Mouse (Mus musculus) myocyte (in vitro differentiated cells): Measurements from ENCODE around the gene Uap1l1. TPM values are rescaled to one million over a fixed set of nuclear protein-coding genes. Genes with fewer than 3 reads are reported as not detected.
"Not testable (repeated sequence)": the region's sequence is repeated elsewhere in the genome, so short reads cannot be mapped to it uniquely, and the experiment has no call there.

Experiments
- H3K27me3 ChIP-seq: one replicate; pipeline ENCODE4 v1.6.1; 2011; ENCODE audit not compliant: control insufficient read depth, insufficient read depth, insufficient read length
- H3K36me3 ChIP-seq: one replicate; pipeline ENCODE4 v1.6.1; 2011; ENCODE audit not compliant: control insufficient read depth, insufficient read depth
- H3K4me2 ChIP-seq: one replicate; pipeline ENCODE4 v1.6.1; 2011; ENCODE audit warnings: low read depth, control low read depth
- H3K4me3 ChIP-seq: one replicate; pipeline ENCODE4 v1.5.1; 2011; ENCODE audit warnings: mild to moderate bottlenecking, control low read depth, moderate library complexity
- H3K79me2 ChIP-seq: one replicate; pipeline ENCODE4 v1.6.1; 2011; ENCODE audit not compliant: control insufficient read depth, insufficient read depth
- H3ac ChIP-seq: one replicate; pipeline ENCODE4 v1.6.1; 2011; ENCODE audit not compliant: control insufficient read depth, insufficient read length
- CEBPB ChIP-seq: IDR thresholded peaks from 2 replicates; pipeline ENCODE4 v1.6.1; 2011; ENCODE audit warnings: mild to moderate bottlenecking, moderate library complexity; ENCODE audit not compliant: poor library complexity, insufficient read depth, severe bottlenecking
- E2F4 ChIP-seq: IDR thresholded peaks from one replicate; pipeline ENCODE4 v1.6.1; 2011; ENCODE audit warnings: mild to moderate bottlenecking, control low read depth, moderate library complexity; ENCODE audit not compliant: insufficient read depth
- MAX ChIP-seq: IDR thresholded peaks from one replicate; pipeline ENCODE4 v1.6.1; 2011; ENCODE audit warnings: low read depth, mild to moderate bottlenecking, control low read depth
- MYOD1 ChIP-seq, 3 experiments: IDR thresholded peaks; one replicate each; pipeline ENCODE4 v1.6.1; 2011; ENCODE audit warnings: control low read depth in 2 of 3, low read depth in 2 of 3, mild to moderate bottlenecking in 2 of 3, moderate library complexity in 1 of 3; ENCODE audit not compliant: insufficient read length in 2 of 3, control insufficient read depth in 1 of 3
- MYOG ChIP-seq, 3 experiments: IDR thresholded peaks; one replicate each; pipeline ENCODE4 v1.6.1; 2011; ENCODE audit warnings: control low read depth in 2 of 3, low read depth in 2 of 3, mild to moderate bottlenecking in 2 of 3; ENCODE audit not compliant: insufficient read length in 2 of 3, control insufficient read depth in 1 of 3, insufficient read depth in 1 of 3
- POLR2A ChIP-seq: IDR thresholded peaks from one replicate; pipeline ENCODE4 v1.6.1; 2011; ENCODE audit warnings: low read depth, mild to moderate bottlenecking, control low read depth, moderate library complexity; ENCODE audit not compliant: insufficient read length
- POLR2AphosphoS2 ChIP-seq: IDR thresholded peaks from one replicate; pipeline ENCODE4 v1.6.1; 2011; ENCODE audit warnings: low read depth, control low read depth; ENCODE audit not compliant: insufficient read length
- REST ChIP-seq: IDR thresholded peaks from one replicate; pipeline ENCODE4 v1.6.1; 2011; ENCODE audit warnings: mild to moderate bottlenecking, control low read depth, moderate library complexity; ENCODE audit not compliant: insufficient read depth, insufficient read length
- SRF ChIP-seq: IDR thresholded peaks from one replicate; pipeline ENCODE4 v1.6.1; 2011; ENCODE audit warnings: low read depth; ENCODE audit not compliant: control insufficient read depth, insufficient read length
- TCF12 ChIP-seq: IDR thresholded peaks from one replicate; pipeline ENCODE4 v1.6.1; 2011; ENCODE audit warnings: mild to moderate bottlenecking, control low read depth; ENCODE audit not compliant: poor library complexity, insufficient read depth, severe bottlenecking
- TCF3 ChIP-seq: IDR thresholded peaks from one replicate; pipeline ENCODE4 v1.6.1; 2011; ENCODE audit warnings: low read depth, control low read depth; ENCODE audit not compliant: insufficient read length
- USF1 ChIP-seq: IDR thresholded peaks from one replicate; pipeline ENCODE4 v1.6.1; 2011; ENCODE audit warnings: low read depth, mild to moderate bottlenecking, control low read depth, moderate library complexity
- polyA plus RNA-seq: library from polyadenylated mRNA; unstranded; fragments of >200 nt; fragmentation: generic; extraction: Trizol; gene quantifications from one replicate; pipeline ENCODE4 v1.2.1, GENCODE M21; 2012; ENCODE audit warnings: missing spikeins

Gene Uap1l1
- 68.3 TPM for polyA plus RNA-seq

DNA sequence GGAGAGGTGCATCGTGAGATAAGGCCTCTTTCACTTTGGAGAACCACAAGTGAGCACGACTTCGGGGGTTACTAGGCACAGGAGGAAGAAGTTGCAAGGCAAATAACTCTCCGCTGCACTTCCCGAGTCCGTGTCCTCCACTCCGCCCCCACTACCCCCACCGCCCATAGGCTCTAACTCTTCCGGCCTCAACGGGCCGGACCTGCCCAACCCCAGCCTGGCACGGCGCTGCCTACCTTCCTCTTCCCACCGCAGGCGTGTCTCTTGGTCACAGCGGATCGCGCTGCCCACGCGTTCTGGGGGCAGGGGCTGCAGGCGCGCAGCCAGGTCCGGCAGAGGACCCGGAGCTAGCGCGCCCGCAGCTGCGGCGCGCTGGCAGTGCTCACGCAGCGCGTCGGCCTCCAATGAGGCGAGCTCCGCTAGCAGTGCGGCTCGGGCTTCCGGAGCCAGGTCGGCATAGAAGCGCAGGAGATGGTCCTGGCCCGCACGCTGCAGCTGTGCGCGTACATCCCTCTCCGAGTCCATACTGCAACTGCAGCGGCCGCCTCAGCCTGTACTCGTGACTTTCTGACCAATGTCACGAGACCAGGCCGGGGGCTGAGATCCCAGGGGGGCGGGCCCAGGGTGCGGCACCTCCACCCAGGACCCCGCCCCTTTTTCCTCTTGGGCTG, at the start of gene Uap1l1:
Gene Uap1l1 (minus strand): TSS at position 592 of the 671 bp plus-strand sequence.
- Histone ChIP-seq H3K79me2 (no peaks in the 10 kb centered on the region), H3K27me3 (no peaks in the 10 kb centered on the region), H3K4me2 (peak within 1 kb of the TSS; percentile 94), H3K36me3 (peaks cover 3% of the 10 kb centered on the region), H3ac (peak within 1 kb of the TSS; percentile 17), H3K4me3 (peak within 1 kb of the TSS; percentile 43)
- TF ChIP-seq MYOG (IDR thresholded peaks at IDR 0.05; ENCODE audit: control insufficient read depth in 1 of 3, insufficient read depth in 1 of 3, insufficient read length in 2 of 3, low read depth in 2 of 3) (peak in 2 of 3 experiments; percentile 36 to 43), POLR2A (peak; percentile 97), E2F4 (no peak), CEBPB (no peak), MYOD1 (IDR thresholded peaks at IDR 0.05; ENCODE audit: control insufficient read depth in 1 of 3, insufficient read length in 2 of 3, low read depth in 2 of 3) (peak in 2 of 3 experiments; percentile 40 to 53), MAX (no peak), SRF (no peak), REST (peak; percentile 44), TCF12 (no peak), POLR2AphosphoS2 (peak; percentile 94), USF1 (peak; percentile 67), TCF3 (peak; percentile 39)

DNA sequence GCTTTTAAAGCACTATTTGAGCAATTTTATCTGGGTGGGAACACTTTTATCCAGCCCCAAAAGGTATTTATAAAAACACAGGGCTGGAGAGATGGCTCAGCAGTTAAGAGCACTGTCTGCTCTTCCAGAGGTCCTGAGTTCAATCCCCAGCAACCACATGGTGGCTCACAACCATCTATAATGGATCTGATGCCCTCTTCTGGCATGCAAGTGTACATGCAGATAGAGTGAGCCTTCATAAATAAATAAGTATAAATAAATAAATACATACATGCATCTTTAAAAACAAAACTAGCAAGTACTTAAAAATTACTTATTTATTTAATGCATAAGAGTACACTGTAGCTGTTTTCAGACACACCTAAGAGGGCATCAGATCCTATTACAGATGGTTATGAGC, 48.0 kb upstream of the Uap1l1 start:
- not testable (repeated sequence) for H3K36me3 ChIP-seq, H3ac ChIP-seq, H3K27me3 ChIP-seq, H3K79me2 ChIP-seq, H3K4me3 ChIP-seq, H3K4me2 ChIP-seq

DNA sequence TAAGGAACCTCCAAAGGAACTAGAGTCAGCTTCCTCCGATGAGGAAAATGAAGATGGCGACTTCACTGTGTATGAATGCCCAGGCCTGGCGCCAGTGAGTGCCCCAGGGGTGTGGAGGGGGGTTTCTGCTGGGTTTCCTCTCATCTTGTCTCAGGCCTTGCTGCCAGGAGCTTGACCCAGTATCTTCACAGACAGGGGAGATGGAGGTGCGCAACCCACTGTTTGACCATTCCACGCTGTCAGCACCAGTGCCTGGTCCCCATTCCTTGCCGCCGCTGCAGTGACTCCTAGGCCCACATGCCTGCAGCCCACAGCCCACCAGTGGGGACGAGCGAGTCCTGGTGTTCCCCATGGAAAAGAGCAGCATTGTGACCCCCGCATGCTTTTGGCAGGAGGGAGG, 43.4 kb upstream of the Uap1l1 start:
- H3K27me3 ChIP-seq = no peaks in the 10 kb centered on the region
- TF ChIP-seq CEBPB = no peak
- no peak for TF ChIP-seq USF1
- no peak for TF ChIP-seq REST
- TF ChIP-seq SRF = no peak
- TF ChIP-seq E2F4 = no peak
- no peak for TF ChIP-seq POLR2A
- TF ChIP-seq TCF12 = no peak
- no peak for TF ChIP-seq TCF3
- TF ChIP-seq MYOG (IDR thresholded peaks at IDR 0.05; ENCODE audit: control insufficient read depth in 1 of 3, insufficient read depth in 1 of 3, insufficient read length in 2 of 3, low read depth in 2 of 3) = no peak
- no peak for TF ChIP-seq MYOD1 (IDR thresholded peaks at IDR 0.05; ENCODE audit: control insufficient read depth in 1 of 3, insufficient read length in 2 of 3, low read depth in 2 of 3)
- TF ChIP-seq MAX = no peak
- TF ChIP-seq POLR2AphosphoS2 = no peak

DNA sequence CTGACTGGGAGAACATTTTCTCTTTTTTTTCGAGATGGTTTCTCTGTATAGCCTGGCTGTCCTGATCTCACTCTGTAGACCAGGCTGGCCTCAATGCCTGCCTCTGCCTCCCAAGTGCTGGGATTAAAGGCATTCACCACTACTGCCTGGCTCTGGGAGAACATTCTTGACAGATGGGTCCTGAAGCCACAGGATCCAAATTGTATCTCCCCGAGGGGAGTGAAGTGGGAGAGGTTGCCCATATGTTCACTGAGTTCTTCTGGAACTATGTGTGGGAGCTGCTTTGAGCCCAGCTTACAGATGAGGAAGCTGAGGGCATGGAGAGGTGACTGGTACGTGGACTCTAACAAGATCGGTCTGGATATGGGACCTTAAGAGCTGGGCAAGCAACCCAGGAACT, 38.5 kb upstream of the Uap1l1 start:
- Histone ChIP-seq H3ac (peak overlapping the region; percentile 14), H3K4me2 (peak overlapping the region; percentile 89), H3K36me3 (no peaks in the 10 kb centered on the region), H3K79me2 (no peaks in the 10 kb centered on the region), H3K4me3 (peak overlapping the region; percentile 31), H3K27me3 (peaks cover 6% of the 10 kb centered on the region)
- TF ChIP-seq E2F4 = no peak
- TF ChIP-seq USF1 = no peak
- no peak for TF ChIP-seq MYOD1 (IDR thresholded peaks at IDR 0.05; ENCODE audit: control insufficient read depth in 1 of 3, insufficient read length in 2 of 3, low read depth in 2 of 3)
- no peak for TF ChIP-seq POLR2A
- no peak for TF ChIP-seq CEBPB
- no peak for TF ChIP-seq MYOG (IDR thresholded peaks at IDR 0.05; ENCODE audit: control insufficient read depth in 1 of 3, insufficient read depth in 1 of 3, insufficient read length in 2 of 3, low read depth in 2 of 3)
- no peak for TF ChIP-seq REST
- no peak for TF ChIP-seq MAX
- TF ChIP-seq POLR2AphosphoS2 = no peak
- TF ChIP-seq TCF3 = no peak

More for the DNA sequence above, 43.4 kb upstream of the Uap1l1 start:
- no peaks in the 10 kb centered on the region for H3K79me2 ChIP-seq
- no peak overlapping the region for H3K4me2 ChIP-seq
- H3K4me3 ChIP-seq = no peak overlapping the region
- H3ac ChIP-seq = no peak overlapping the region
- no peaks in the 10 kb centered on the region for H3K36me3 ChIP-seq

DNA sequence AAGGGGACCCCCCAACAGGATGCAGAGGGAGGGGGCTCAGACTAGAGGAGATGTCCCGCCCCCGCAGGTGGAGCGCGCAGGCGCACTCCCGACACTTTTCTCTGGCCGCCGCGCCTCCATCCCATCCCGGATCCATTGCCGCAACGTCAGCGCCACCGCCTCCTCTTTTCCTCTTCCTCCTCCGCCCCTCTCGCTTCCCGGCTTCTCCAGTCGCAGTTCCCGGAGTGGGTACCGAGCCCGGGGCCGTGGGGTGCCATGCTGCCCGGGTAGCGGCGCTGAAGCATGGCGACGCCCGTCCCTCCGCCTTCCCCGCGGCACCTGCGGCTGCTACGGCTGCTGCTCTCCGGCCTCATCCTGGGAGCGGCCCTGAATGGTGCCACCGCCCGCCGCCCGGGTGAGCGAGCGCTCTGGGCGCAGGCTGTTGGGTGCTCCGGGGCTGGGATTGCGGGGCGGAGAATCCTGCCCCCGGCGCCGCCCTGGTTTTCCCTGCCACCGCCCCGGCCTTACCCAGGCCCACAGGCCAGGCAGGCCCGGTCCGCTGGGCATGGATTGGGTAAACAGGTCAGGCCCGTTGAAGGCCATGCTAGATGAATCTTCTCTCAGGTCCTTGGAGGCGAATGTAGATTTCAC, 37.6 kb upstream of the Uap1l1 start:
- H3K4me2 ChIP-seq = peak overlapping the region; percentile 89
- H3ac ChIP-seq = peak overlapping the region; percentile 14
- no peak for TF ChIP-seq TCF12
- no peak for TF ChIP-seq TCF3
- TF ChIP-seq E2F4 = no peak
- no peak for TF ChIP-seq SRF
- TF ChIP-seq MYOD1 (IDR thresholded peaks at IDR 0.05; ENCODE audit: control insufficient read depth in 1 of 3, insufficient read length in 2 of 3, low read depth in 2 of 3) = no peak
- peak in 1 of 3 experiments; percentile 8 for TF ChIP-seq MYOG (IDR thresholded peaks at IDR 0.05; ENCODE audit: control insufficient read depth in 1 of 3, insufficient read depth in 1 of 3, insufficient read length in 2 of 3, low read depth in 2 of 3)
- peak; percentile 11 for TF ChIP-seq POLR2AphosphoS2
- TF ChIP-seq POLR2A = peak; percentile 78
- no peak for TF ChIP-seq MAX
- TF ChIP-seq CEBPB = no peak
- no peaks in the 10 kb centered on the region for H3K79me2 ChIP-seq
- H3K4me3 ChIP-seq = peak overlapping the region; percentile 31
- peaks cover 15% of the 10 kb centered on the region for H3K27me3 ChIP-seq
- no peaks in the 10 kb centered on the region for H3K36me3 ChIP-seq
